Mouse (Mus musculus): ENCODE measurements around the gene Cd1d1. TPM values are rescaled to one million over a fixed set of nuclear protein-coding genes. Genes with fewer than 3 reads are reported as not detected.
A peak's percentile ranks its signal among the peaks of the same experiment; 100 is the strongest.
"Not testable (repeated sequence)": the region's sequence is repeated elsewhere in the genome, so short reads cannot be mapped to it uniquely, and the experiment has no call there.

Gene Cd1d1
- polyA plus RNA-seq, 1 experiment from 2014 or later, result 33.5 TPM

DNA sequence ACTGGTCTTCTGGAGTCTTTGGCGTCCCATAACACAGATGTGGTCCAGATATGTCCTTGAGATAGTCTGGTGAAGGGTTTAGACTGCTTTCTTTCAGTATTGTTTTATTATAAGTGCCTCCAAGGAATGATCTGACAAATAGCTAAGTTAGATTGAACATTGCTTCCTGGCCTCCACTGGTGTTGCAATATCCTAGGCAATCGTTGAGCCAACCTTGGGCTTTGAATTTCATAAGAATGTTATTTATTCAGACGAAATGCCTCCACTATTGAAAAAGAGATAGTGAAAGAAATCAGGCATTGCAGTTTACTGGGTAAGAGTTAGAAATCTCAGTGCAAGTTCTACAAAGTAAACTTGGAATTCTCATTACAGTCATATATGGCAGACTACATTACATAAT lies 13.2 kb upstream of the Cd1d1 start:
- WGBS, result 83% methylated on average over 3 of the region's 3 CpGs
- H3K4me3 ChIP-seq (replicated peaks; ENCODE audit: low read length); H3K4me2 ChIP-seq (ENCODE audit: low read depth, low read length); ATAC-seq (ENCODE audit: insufficient read depth, low FRiP score); H3K27ac ChIP-seq (ENCODE audit: low read length); H3K36me3 ChIP-seq (ENCODE audit: control insufficient read depth, insufficient read depth, low read length); H3K4me1 ChIP-seq (ENCODE audit: control insufficient read depth, insufficient read depth, low read length); H3K9me3 ChIP-seq (replicated peaks; ENCODE audit: control insufficient read depth, low read length); H3K27me3 ChIP-seq (ENCODE audit: control insufficient read depth, insufficient read depth, low read length); H3K9ac ChIP-seq (ENCODE audit: low read length): not testable (repeated sequence)

GRCm38 (mm10) chr3:87008281-87008680 lies 9.0 kb upstream of the Cd1d1 start:
- not testable (repeated sequence) for ATAC-seq (ENCODE audit: insufficient read depth, low FRiP score); H3K27me3 ChIP-seq (ENCODE audit: control insufficient read depth, insufficient read depth, low read length); H3K27ac ChIP-seq (ENCODE audit: low read length); H3K9me3 ChIP-seq (replicated peaks; ENCODE audit: control insufficient read depth, low read length); H3K4me2 ChIP-seq (ENCODE audit: low read depth, low read length); H3K4me3 ChIP-seq (replicated peaks; ENCODE audit: low read length); H3K4me1 ChIP-seq (ENCODE audit: control insufficient read depth, insufficient read depth, low read length); H3K9ac ChIP-seq (ENCODE audit: low read length); H3K36me3 ChIP-seq (ENCODE audit: control insufficient read depth, insufficient read depth, low read length)
- WGBS, result 70% methylated on average over 1 of the region's 1 CpGs

- WGBS, result 41% methylated on average over 4 of the region's 4 CpGs
Observed at GRCm38 (mm10) chr3:87000676-87001075, 1.4 kb upstream of the Cd1d1 start.

DNA sequence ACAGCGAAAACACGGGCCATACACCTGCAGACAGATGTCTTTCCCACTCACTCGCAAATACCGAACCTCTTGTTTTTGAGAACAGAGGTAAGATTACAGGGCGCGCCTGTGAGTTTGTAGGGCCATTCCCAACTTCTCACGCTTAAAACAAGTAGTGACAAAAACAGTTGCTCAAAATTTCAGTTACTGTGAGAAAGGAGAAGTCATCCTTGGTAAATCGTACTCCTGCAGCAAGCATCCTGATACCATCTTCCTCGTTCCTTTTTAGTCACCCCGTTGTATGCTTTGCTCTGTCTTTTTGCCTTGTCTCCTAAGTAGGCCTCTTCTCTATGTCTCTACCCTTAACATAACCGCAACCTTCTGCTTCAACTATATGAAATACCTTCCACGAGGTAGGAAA lies 810 bp upstream of the Cd1d1 start:
- no peaks in the 10 kb centered on the region for H3K36me3 ChIP-seq (ENCODE audit: control insufficient read depth, insufficient read depth, low read length)
- no peaks in the 10 kb centered on the region for H3K27me3 ChIP-seq (ENCODE audit: control insufficient read depth, insufficient read depth, low read length)
- peak overlapping the region; percentile 77; the same call in 1 of the 2 replicates for H3K4me2 ChIP-seq (ENCODE audit: low read depth, low read length)
- no peak for ATAC-seq (ENCODE audit: insufficient read depth, low FRiP score)
- H3K4me1 ChIP-seq (ENCODE audit: control insufficient read depth, insufficient read depth, low read length), result no peaks in the 10 kb centered on the region
- H3K27ac ChIP-seq (ENCODE audit: low read length), result no peak overlapping the region
- no peaks in the 10 kb centered on the region for H3K9me3 ChIP-seq (replicated peaks; ENCODE audit: control insufficient read depth, low read length)
- WGBS, result 88% methylated on average over 12 of the region's 12 CpGs
- H3K4me3 ChIP-seq (replicated peaks; ENCODE audit: low read length), result no peak overlapping the region
- H3K9ac ChIP-seq (ENCODE audit: low read length), result no peak overlapping the region

More at GRCm38 (mm10) chr3:87000676-87001075, 1.4 kb upstream of the Cd1d1 start:
- H3K36me3 ChIP-seq (ENCODE audit: control insufficient read depth, insufficient read depth, low read length), result no peaks in the 10 kb centered on the region
- no peaks in the 10 kb centered on the region for H3K4me1 ChIP-seq (ENCODE audit: control insufficient read depth, insufficient read depth, low read length)
- H3K27me3 ChIP-seq (ENCODE audit: control insufficient read depth, insufficient read depth, low read length), result no peaks in the 10 kb centered on the region
- H3K9ac ChIP-seq (ENCODE audit: low read length), result no peak overlapping the region
- no peak overlapping the region for H3K4me3 ChIP-seq (replicated peaks; ENCODE audit: low read length)
- no peak overlapping the region for H3K4me2 ChIP-seq (ENCODE audit: low read depth, low read length)
- no peak for ATAC-seq (ENCODE audit: insufficient read depth, low FRiP score)
- no peaks in the 10 kb centered on the region for H3K9me3 ChIP-seq (replicated peaks; ENCODE audit: control insufficient read depth, low read length)
- H3K27ac ChIP-seq (ENCODE audit: low read length), result no peak overlapping the region

DNA sequence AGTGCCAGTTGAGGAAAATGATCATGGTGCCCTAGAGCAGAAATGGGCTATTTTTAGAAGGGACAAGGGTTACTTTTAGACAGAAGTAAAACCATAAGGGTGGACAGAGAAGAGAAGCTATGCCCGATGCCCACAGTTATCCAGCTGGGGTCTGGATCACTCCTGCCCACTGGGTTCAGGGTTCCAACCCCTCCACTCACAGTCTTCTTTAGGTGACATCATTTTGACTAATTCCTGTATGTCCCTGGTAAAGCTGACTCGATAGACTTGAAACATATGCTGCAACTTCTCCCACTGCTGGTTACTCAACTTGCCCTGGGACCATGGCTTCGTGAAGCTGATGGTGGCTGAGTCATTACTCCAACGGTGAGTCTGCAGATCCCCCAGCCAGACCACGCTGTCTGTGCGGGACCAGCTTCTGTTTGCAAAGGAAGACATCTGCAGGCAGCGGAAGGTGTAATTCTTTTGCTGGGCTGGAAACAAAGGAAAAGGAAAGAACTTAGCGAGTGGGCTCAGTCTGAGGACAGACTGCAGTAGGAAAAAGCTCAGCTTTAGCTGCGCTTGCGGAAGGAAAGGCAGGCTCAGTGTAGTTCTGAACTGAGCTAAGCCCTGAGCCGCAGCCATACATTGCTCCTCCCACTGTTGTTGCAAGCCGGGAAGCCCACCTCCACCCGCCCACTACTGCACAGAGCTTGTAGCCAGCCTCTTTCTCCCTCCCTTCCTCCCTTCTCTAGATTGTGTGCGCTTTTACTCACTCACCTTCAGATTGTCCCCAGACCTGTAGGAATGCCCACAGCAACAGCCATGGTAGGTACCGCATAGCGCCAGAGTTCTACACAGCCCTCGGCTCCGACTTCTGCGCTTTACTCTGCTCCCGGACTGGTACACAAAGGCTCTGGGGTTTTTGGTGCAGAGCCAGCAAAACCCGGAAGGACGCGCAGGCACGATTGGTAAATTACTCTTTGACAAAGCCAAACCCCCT lies 517 bp downstream of the Cd1d1 start:
- ATAC-seq (ENCODE audit: insufficient read depth, low FRiP score), result peak; percentile 98
- H3K4me1 ChIP-seq (ENCODE audit: control insufficient read depth, insufficient read depth, low read length), result not testable (repeated sequence)
- WGBS, result 4% methylated on average over 23 of the region's 24 CpGs

GRCm38 (mm10) chr3:86996111-86996510 lies 3.1 kb downstream of the Cd1d1 start:
- WGBS, result 78% methylated on average over 4 of the region's 4 CpGs
- no peak for ATAC-seq (ENCODE audit: insufficient read depth, low FRiP score)

More for the DNA sequence above, 517 bp downstream of the Cd1d1 start:
- not testable (repeated sequence) for H3K9me3 ChIP-seq (replicated peaks; ENCODE audit: control insufficient read depth, low read length); H3K36me3 ChIP-seq (ENCODE audit: control insufficient read depth, insufficient read depth, low read length); H3K27me3 ChIP-seq (ENCODE audit: control insufficient read depth, insufficient read depth, low read length)
- peak overlapping the region; percentile 66 for H3K4me3 ChIP-seq (replicated peaks; ENCODE audit: low read length)
- peak overlapping the region; percentile 84 for H3K27ac ChIP-seq (ENCODE audit: low read length)
- H3K9ac ChIP-seq (ENCODE audit: low read length), result peak overlapping the region; percentile 77
- H3K4me2 ChIP-seq (ENCODE audit: low read depth, low read length), result peak overlapping the region; percentile 77

DNA sequence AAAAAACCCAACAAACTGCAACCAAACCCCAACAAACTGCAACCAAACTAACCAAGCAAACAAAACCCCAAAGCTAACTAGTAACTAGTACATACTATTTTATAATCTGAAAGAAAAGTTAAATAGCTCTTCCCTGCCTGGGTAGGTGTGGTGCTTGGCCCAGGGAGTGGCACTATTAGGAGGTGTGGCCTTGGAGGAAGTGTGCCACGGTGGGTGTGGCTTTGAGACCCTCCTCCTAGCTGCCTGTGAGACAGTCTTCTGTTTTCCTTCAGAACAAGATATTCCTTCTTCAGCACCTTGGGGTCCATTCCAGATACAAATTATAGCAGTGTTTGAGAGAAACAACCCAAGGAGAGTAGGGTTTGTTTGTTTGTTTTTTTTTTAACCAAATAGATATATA lies 3.9 kb downstream of the Cd1d1 start:
- WGBS, result 42% methylated on average over 1 of the region's 1 CpGs
- H3K9me3 ChIP-seq (replicated peaks; ENCODE audit: control insufficient read depth, low read length), result no peaks in the 10 kb centered on the region
- no peak overlapping the region for H3K4me3 ChIP-seq (replicated peaks; ENCODE audit: low read length)
- no peaks in the 10 kb centered on the region for H3K4me1 ChIP-seq (ENCODE audit: control insufficient read depth, insufficient read depth, low read length)
- no peak overlapping the region for H3K27ac ChIP-seq (ENCODE audit: low read length)
- H3K9ac ChIP-seq (ENCODE audit: low read length), result no peak overlapping the region
- no peak overlapping the region for H3K4me2 ChIP-seq (ENCODE audit: low read depth, low read length)
- H3K36me3 ChIP-seq (ENCODE audit: control insufficient read depth, insufficient read depth, low read length), result no peaks in the 10 kb centered on the region
- ATAC-seq (ENCODE audit: insufficient read depth, low FRiP score), result no peak
- no peaks in the 10 kb centered on the region for H3K27me3 ChIP-seq (ENCODE audit: control insufficient read depth, insufficient read depth, low read length)

More at GRCm38 (mm10) chr3:86996111-86996510, 3.1 kb downstream of the Cd1d1 start:
- no peak overlapping the region for H3K4me3 ChIP-seq (replicated peaks; ENCODE audit: low read length)
- H3K9ac ChIP-seq (ENCODE audit: low read length), result no peak overlapping the region
- H3K27me3 ChIP-seq (ENCODE audit: control insufficient read depth, insufficient read depth, low read length), result no peaks in the 10 kb centered on the region
- H3K9me3 ChIP-seq (replicated peaks; ENCODE audit: control insufficient read depth, low read length), result no peaks in the 10 kb centered on the region
- no peak overlapping the region for H3K27ac ChIP-seq (ENCODE audit: low read length)
- H3K4me2 ChIP-seq (ENCODE audit: low read depth, low read length), result no peak overlapping the region
- H3K4me1 ChIP-seq (ENCODE audit: control insufficient read depth, insufficient read depth, low read length), result no peaks in the 10 kb centered on the region
- H3K36me3 ChIP-seq (ENCODE audit: control insufficient read depth, insufficient read depth, low read length), result no peaks in the 10 kb centered on the region

DNA sequence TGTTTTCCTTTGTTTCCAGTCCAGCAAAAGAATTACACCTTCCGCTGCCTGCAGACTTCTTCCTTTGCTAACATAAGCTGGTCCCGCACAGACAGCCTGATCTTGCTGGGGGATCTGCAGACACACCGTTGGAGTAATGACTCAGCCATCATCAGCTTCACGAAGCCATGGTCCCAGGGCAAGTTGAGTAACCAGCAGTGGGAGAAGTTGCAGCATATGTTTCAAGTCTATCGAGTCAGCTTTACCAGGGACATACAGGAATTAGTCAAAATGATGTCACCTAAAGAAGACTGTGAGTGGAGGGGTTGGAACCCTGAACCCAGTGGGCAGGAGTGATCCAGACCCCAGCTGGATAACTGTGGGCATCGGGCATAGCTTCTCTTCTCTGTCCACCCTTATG lies 12.3 kb downstream of the Cd1d1 start:
- H3K9ac ChIP-seq (ENCODE audit: low read length), result peak overlapping the region; percentile 64; the same call in 1 of the 2 replicates
- not testable (repeated sequence) for ATAC-seq (ENCODE audit: insufficient read depth, low FRiP score)
- 41% methylated on average over 6 of the region's 6 CpGs for WGBS

GRCm38 (mm10) chr3:86986490-86986889 lies 12.8 kb downstream of the Cd1d1 start:
- Histone ChIP-seq H3K4me1 (ENCODE audit: control insufficient read depth, insufficient read depth, low read length) (no peaks in the 10 kb centered on the region), H3K9ac (ENCODE audit: low read length) (peak overlapping the region; percentile 64), H3K9me3 (replicated peaks; ENCODE audit: control insufficient read depth, low read length) (no peaks in the 10 kb centered on the region), H3K27me3 (ENCODE audit: control insufficient read depth, insufficient read depth, low read length) (no peaks in the 10 kb centered on the region), H3K4me2 (ENCODE audit: low read depth, low read length) (peak overlapping the region; percentile 56), H3K36me3 (ENCODE audit: control insufficient read depth, insufficient read depth, low read length) (no peaks in the 10 kb centered on the region), H3K27ac (ENCODE audit: low read length) (no peak overlapping the region), H3K4me3 (replicated peaks; ENCODE audit: low read length) (peak overlapping the region; percentile 38)
- 18% methylated on average over 12 of the region's 12 CpGs for WGBS
- ATAC-seq (ENCODE audit: insufficient read depth, low FRiP score), result no peak

More for the DNA sequence above, 12.3 kb downstream of the Cd1d1 start:
- H3K9me3 ChIP-seq (replicated peaks; ENCODE audit: control insufficient read depth, low read length); H3K27ac ChIP-seq (ENCODE audit: low read length); H3K36me3 ChIP-seq (ENCODE audit: control insufficient read depth, insufficient read depth, low read length); H3K4me1 ChIP-seq (ENCODE audit: control insufficient read depth, insufficient read depth, low read length); H3K27me3 ChIP-seq (ENCODE audit: control insufficient read depth, insufficient read depth, low read length): not testable (repeated sequence)
- Histone ChIP-seq H3K4me3 (replicated peaks; ENCODE audit: low read length) (peak overlapping the region; percentile 38), H3K4me2 (ENCODE audit: low read depth, low read length) (peak overlapping the region; percentile 56)

Data from stomach, embryonic 16.5 days (tissue).